Mouse (Mus musculus): ENCODE results near the gene Herpud2. TPM values are rescaled to one million over a fixed set of nuclear protein-coding genes. Genes with fewer than 3 reads are reported as not detected.

The Herpud2 gene
- polyA plus RNA-seq, 1 experiment, result 23.3 TPM

- WGBS, result 30% methylated on average over 4 of the region's 4 CpGs
- Histone ChIP-seq H3K36me3 (ENCODE audit: control insufficient read depth, insufficient read depth, low read length) (no peaks in the 10 kb centered on the region), H3K27ac (ENCODE audit: insufficient read depth, low read length) (no peak overlapping the region), H3K27me3 (ENCODE audit: control insufficient read depth, insufficient read depth, low read length) (no peaks in the 10 kb centered on the region), H3K4me3 (ENCODE audit: extremely low read depth, insufficient read depth, insufficient read length) (no peak overlapping the region), H3K4me1 (ENCODE audit: control insufficient read depth, insufficient read depth, insufficient read length) (peaks cover 9% of the 10 kb centered on the region)
- DNase-seq (ENCODE audit: low read depth in 1 of 2, low spot score in 2 of 2), result no peak
- no peak for TF ChIP-seq CTCF (IDR thresholded peaks at IDR 0.05; ENCODE audit: extremely low read depth, insufficient read depth, insufficient read length, insufficient replicate concordance)
- no peak for TF ChIP-seq POLR2A (IDR thresholded peaks at IDR 0.05; ENCODE audit: low read depth, low read length)
These were observed 21.6 kb upstream of the Herpud2 start for GRCm38 (mm10) chr9:25173171-25173570.

- no peak overlapping the region for H3K4me3 ChIP-seq (ENCODE audit: extremely low read depth, insufficient read depth, insufficient read length)
- TF ChIP-seq POLR2A (IDR thresholded peaks at IDR 0.05; ENCODE audit: low read depth, low read length) (no peak), CTCF (IDR thresholded peaks at IDR 0.05; ENCODE audit: extremely low read depth, insufficient read depth, insufficient read length, insufficient replicate concordance) (no peak)
- DNase-seq (ENCODE audit: low read depth in 1 of 2, low spot score in 2 of 2), result no peak
- no peaks in the 10 kb centered on the region for H3K27me3 ChIP-seq (ENCODE audit: control insufficient read depth, insufficient read depth, low read length)
- H3K27ac ChIP-seq (ENCODE audit: insufficient read depth, low read length), result no peak overlapping the region
- no peaks in the 10 kb centered on the region for H3K36me3 ChIP-seq (ENCODE audit: control insufficient read depth, insufficient read depth, low read length)
- peaks cover 3% of the 10 kb centered on the region; the same call in 1 of the 2 replicates for H3K4me1 ChIP-seq (ENCODE audit: control insufficient read depth, insufficient read depth, insufficient read length)
These were observed 18.0 kb upstream of the Herpud2 start for GRCm38 (mm10) chr9:25169626-25170025.

GRCm38 (mm10) chr9:25167458-25168084 lies 16.0 kb upstream of the Herpud2 start:
- Histone ChIP-seq H3K4me1 (ENCODE audit: control insufficient read depth, insufficient read depth, insufficient read length) (no peaks in the 10 kb centered on the region), H3K27me3 (ENCODE audit: control insufficient read depth, insufficient read depth, low read length) (no peaks in the 10 kb centered on the region), H3K4me3 (ENCODE audit: extremely low read depth, insufficient read depth, insufficient read length) (no peak overlapping the region), H3K36me3 (ENCODE audit: control insufficient read depth, insufficient read depth, low read length) (no peaks in the 10 kb centered on the region), H3K27ac (ENCODE audit: insufficient read depth, low read length) (no peak overlapping the region)
- peak; percentile 75 to 84 for DNase-seq (ENCODE audit: low read depth in 1 of 2, low spot score in 2 of 2)
- WGBS, result 33% methylated on average over 6 of the region's 6 CpGs
- no peak for TF ChIP-seq POLR2A (IDR thresholded peaks at IDR 0.05; ENCODE audit: low read depth, low read length)
- TF ChIP-seq CTCF (IDR thresholded peaks at IDR 0.05; ENCODE audit: extremely low read depth, insufficient read depth, insufficient read length, insufficient replicate concordance), result peak; percentile 89; the same call in 1 of the 2 replicates

- Histone ChIP-seq H3K4me1 (ENCODE audit: control insufficient read depth, insufficient read depth, insufficient read length) (no peaks in the 10 kb centered on the region), H3K4me3 (ENCODE audit: extremely low read depth, insufficient read depth, insufficient read length) (no peak overlapping the region), H3K27ac (ENCODE audit: insufficient read depth, low read length) (no peak overlapping the region), H3K27me3 (ENCODE audit: control insufficient read depth, insufficient read depth, low read length) (no peaks in the 10 kb centered on the region), H3K36me3 (ENCODE audit: control insufficient read depth, insufficient read depth, low read length) (no peaks in the 10 kb centered on the region)
- WGBS, result 62% methylated on average over 4 of the region's 4 CpGs
- TF ChIP-seq CTCF (IDR thresholded peaks at IDR 0.05; ENCODE audit: extremely low read depth, insufficient read depth, insufficient read length, insufficient replicate concordance), result no peak
- TF ChIP-seq POLR2A (IDR thresholded peaks at IDR 0.05; ENCODE audit: low read depth, low read length), result no peak
- no peak for DNase-seq (ENCODE audit: low read depth in 1 of 2, low spot score in 2 of 2)
These were observed 6.6 kb upstream of the Herpud2 start for GRCm38 (mm10) chr9:25158218-25158617.

- no peaks in the 10 kb centered on the region for H3K27me3 ChIP-seq (ENCODE audit: control insufficient read depth, insufficient read depth, low read length)
- no peaks in the 10 kb centered on the region for H3K36me3 ChIP-seq (ENCODE audit: control insufficient read depth, insufficient read depth, low read length)
- H3K4me1 ChIP-seq (ENCODE audit: control insufficient read depth, insufficient read depth, insufficient read length), result no peaks in the 10 kb centered on the region
- TF ChIP-seq POLR2A (IDR thresholded peaks at IDR 0.05; ENCODE audit: low read depth, low read length) (no peak), CTCF (IDR thresholded peaks at IDR 0.05; ENCODE audit: extremely low read depth, insufficient read depth, insufficient read length, insufficient replicate concordance) (no peak)
- peak; percentile 17 to 21 for DNase-seq (ENCODE audit: low read depth in 1 of 2, low spot score in 2 of 2)
- H3K4me3 ChIP-seq (ENCODE audit: extremely low read depth, insufficient read depth, insufficient read length), result no peak overlapping the region
- 2% methylated on average over 1 of the region's 1 CpGs for WGBS
- H3K27ac ChIP-seq (ENCODE audit: insufficient read depth, low read length), result no peak overlapping the region
These were observed 4.8 kb upstream of the Herpud2 start for GRCm38 (mm10) chr9:25156377-25156776.

GRCm38 (mm10) chr9:25153066-25153465 lies 1.4 kb upstream of the Herpud2 start:
- no peak overlapping the region for H3K4me3 ChIP-seq (ENCODE audit: extremely low read depth, insufficient read depth, insufficient read length)
- H3K36me3 ChIP-seq (ENCODE audit: control insufficient read depth, insufficient read depth, low read length), result no peaks in the 10 kb centered on the region
- no peak for TF ChIP-seq CTCF (IDR thresholded peaks at IDR 0.05; ENCODE audit: extremely low read depth, insufficient read depth, insufficient read length, insufficient replicate concordance)
- no peak for TF ChIP-seq POLR2A (IDR thresholded peaks at IDR 0.05; ENCODE audit: low read depth, low read length)
- no peaks in the 10 kb centered on the region for H3K27me3 ChIP-seq (ENCODE audit: control insufficient read depth, insufficient read depth, low read length)
- H3K4me1 ChIP-seq (ENCODE audit: control insufficient read depth, insufficient read depth, insufficient read length), result peaks cover 2% of the 10 kb centered on the region; the same call in 1 of the 2 replicates
- DNase-seq (ENCODE audit: low read depth in 1 of 2, low spot score in 2 of 2), result no peak
- H3K27ac ChIP-seq (ENCODE audit: insufficient read depth, low read length), result no peak overlapping the region

- H3K36me3 ChIP-seq (ENCODE audit: control insufficient read depth, insufficient read depth, low read length), result no peaks in the 10 kb centered on the region
- WGBS, result 36% methylated on average over 1 of the region's 1 CpGs
- H3K27ac ChIP-seq (ENCODE audit: insufficient read depth, low read length), result no peak overlapping the region
- TF ChIP-seq POLR2A (IDR thresholded peaks at IDR 0.05; ENCODE audit: low read depth, low read length) (no peak), CTCF (IDR thresholded peaks at IDR 0.05; ENCODE audit: extremely low read depth, insufficient read depth, insufficient read length, insufficient replicate concordance) (no peak)
- no peaks in the 10 kb centered on the region for H3K27me3 ChIP-seq (ENCODE audit: control insufficient read depth, insufficient read depth, low read length)
- DNase-seq (ENCODE audit: low read depth in 1 of 2, low spot score in 2 of 2), result no peak
- H3K4me1 ChIP-seq (ENCODE audit: control insufficient read depth, insufficient read depth, insufficient read length), result peaks cover 2% of the 10 kb centered on the region
- no peak overlapping the region for H3K4me3 ChIP-seq (ENCODE audit: extremely low read depth, insufficient read depth, insufficient read length)
These were observed 837 bp upstream of the Herpud2 start for GRCm38 (mm10) chr9:25152457-25152856.

All from spleen, adult 2 months (tissue).